Mouse (Mus musculus): Measurements from ENCODE around the gene Sugp2. TPM values are rescaled to one million over a fixed set of nuclear protein-coding genes. Genes with fewer than 3 reads are reported as not detected.
A peak's percentile ranks its signal among the peaks of the same experiment; 100 is the strongest.

The Sugp2 gene
- polyA plus RNA-seq, 1 experiment from 2014 or later: 26.1 TPM

GRCm38 (mm10) chr8:70222041-70222440 is 12.0 kb upstream of the Sugp2 start:
- H3K4me1 ChIP-seq: peaks cover 5% of the 10 kb centered on the region; the same call in 1 of the 2 replicates
- no peak overlapping the region for H3K4me2 ChIP-seq
- no peak for ATAC-seq (ENCODE audit: insufficient number of reproducible peaks, low FRiP score, low TSS enrichment, low read depth)
- no peaks in the 10 kb centered on the region for H3K27me3 ChIP-seq
- no peak overlapping the region for H3K9ac ChIP-seq
- H3K9me3 ChIP-seq: no peaks in the 10 kb centered on the region
- H3K36me3 ChIP-seq: peaks cover 47% of the 10 kb centered on the region
- H3K27ac ChIP-seq: no peak overlapping the region
- 91% methylated on average over 12 of the region's 12 CpGs for WGBS
- H3K4me3 ChIP-seq: no peak overlapping the region

GRCm38 (mm10) chr8:70223341-70223740 is 10.7 kb upstream of the Sugp2 start:
- Histone ChIP-seq H3K27ac (no peak overlapping the region), H3K27me3 (no peaks in the 10 kb centered on the region), H3K36me3 (peaks cover 53% of the 10 kb centered on the region), H3K4me1 (peaks cover 5% of the 10 kb centered on the region; the same call in 1 of the 2 replicates), H3K9ac (no peak overlapping the region), H3K4me2 (no peak overlapping the region), H3K4me3 (no peak overlapping the region), H3K9me3 (no peaks in the 10 kb centered on the region)
- no peak for ATAC-seq (ENCODE audit: insufficient number of reproducible peaks, low FRiP score, low TSS enrichment, low read depth)
- WGBS: 44% methylated on average over 6 of the region's 6 CpGs

- no peaks in the 10 kb centered on the region; the same call in 1 of the 2 replicates for H3K4me1 ChIP-seq
- no peak overlapping the region for H3K9ac ChIP-seq
- H3K9me3 ChIP-seq: no peaks in the 10 kb centered on the region
- H3K27ac ChIP-seq: no peak overlapping the region
- WGBS: 66% methylated on average over 4 of the region's 4 CpGs
- peaks cover 66% of the 10 kb centered on the region for H3K36me3 ChIP-seq
- no peak overlapping the region for H3K4me3 ChIP-seq
- no peak overlapping the region for H3K4me2 ChIP-seq
- no peak for ATAC-seq (ENCODE audit: insufficient number of reproducible peaks, low FRiP score, low TSS enrichment, low read depth)
- no peaks in the 10 kb centered on the region for H3K27me3 ChIP-seq
Observed at GRCm38 (mm10) chr8:70227997-70228396, 6.0 kb upstream of the Sugp2 start.

GRCm38 (mm10) chr8:70230837-70231236 is 3.2 kb upstream of the Sugp2 start:
- no peaks in the 10 kb centered on the region for H3K27me3 ChIP-seq
- H3K4me1 ChIP-seq: peaks cover 14% of the 10 kb centered on the region
- 91% methylated on average over 9 of the region's 9 CpGs for WGBS
- H3K36me3 ChIP-seq: peaks cover 37% of the 10 kb centered on the region
- no peak overlapping the region for H3K4me2 ChIP-seq
- no peak overlapping the region for H3K27ac ChIP-seq
- no peak overlapping the region for H3K4me3 ChIP-seq
- no peaks in the 10 kb centered on the region for H3K9me3 ChIP-seq
- H3K9ac ChIP-seq: no peak overlapping the region
- ATAC-seq (ENCODE audit: insufficient number of reproducible peaks, low FRiP score, low TSS enrichment, low read depth): no peak

GRCm38 (mm10) chr8:70233606-70234005 is 420 bp upstream of the Sugp2 start:
- Histone ChIP-seq H3K27me3 (no peaks in the 10 kb centered on the region), H3K9ac (peak overlapping the region; percentile 81; the same call in 1 of the 2 replicates), H3K36me3 (peaks cover 52% of the 10 kb centered on the region), H3K4me3 (peak overlapping the region; percentile 93), H3K9me3 (no peaks in the 10 kb centered on the region), H3K4me2 (peak overlapping the region; percentile 86), H3K4me1 (peaks cover 21% of the 10 kb centered on the region), H3K27ac (peak overlapping the region; percentile 97; the same call in 1 of the 2 replicates)
- ATAC-seq (ENCODE audit: insufficient number of reproducible peaks, low FRiP score, low TSS enrichment, low read depth): no peak
- 8% methylated on average over 13 of the region's 13 CpGs for WGBS

GRCm38 (mm10) chr8:70234781-70235128 is 729 bp downstream of the Sugp2 start:
- Histone ChIP-seq H3K4me3 (peak overlapping the region; percentile 93), H3K36me3 (peaks cover 50% of the 10 kb centered on the region), H3K9me3 (no peaks in the 10 kb centered on the region), H3K9ac (peak overlapping the region; percentile 81), H3K27ac (peak overlapping the region; percentile 97), H3K4me2 (peak overlapping the region; percentile 86), H3K27me3 (no peaks in the 10 kb centered on the region), H3K4me1 (peaks cover 21% of the 10 kb centered on the region)
- WGBS: under 1% methylated on average over 15 of the region's 15 CpGs
- peak; percentile 56 for ATAC-seq (ENCODE audit: insufficient number of reproducible peaks, low FRiP score, low TSS enrichment, low read depth)

GRCm38 (mm10) chr8:70237842-70238241 is 3.8 kb downstream of the Sugp2 start:
- Histone ChIP-seq H3K4me1 (peaks cover 21% of the 10 kb centered on the region), H3K27ac (no peak overlapping the region), H3K4me2 (no peak overlapping the region), H3K9me3 (no peaks in the 10 kb centered on the region), H3K27me3 (no peaks in the 10 kb centered on the region), H3K36me3 (peaks cover 63% of the 10 kb centered on the region), H3K9ac (no peak overlapping the region), H3K4me3 (no peak overlapping the region)
- no peak for ATAC-seq (ENCODE audit: insufficient number of reproducible peaks, low FRiP score, low TSS enrichment, low read depth)
- 91% methylated on average over 2 of the region's 2 CpGs for WGBS

GRCm38 (mm10) chr8:70240642-70241041 is 6.6 kb downstream of the Sugp2 start:
- Histone ChIP-seq H3K4me3 (no peak overlapping the region), H3K9me3 (no peaks in the 10 kb centered on the region), H3K27ac (no peak overlapping the region), H3K36me3 (peaks cover 85% of the 10 kb centered on the region), H3K4me1 (peaks cover 8% of the 10 kb centered on the region), H3K27me3 (no peaks in the 10 kb centered on the region), H3K4me2 (no peak overlapping the region), H3K9ac (no peak overlapping the region)
- no peak for ATAC-seq (ENCODE audit: insufficient number of reproducible peaks, low FRiP score, low TSS enrichment, low read depth)
- WGBS: 86% methylated on average over 5 of the region's 5 CpGs

GRCm38 (mm10) chr8:70246622-70247021 is 12.6 kb downstream of the Sugp2 start:
- WGBS: 88% methylated on average over 6 of the region's 6 CpGs
- Histone ChIP-seq H3K4me1 (no peaks in the 10 kb centered on the region), H3K27ac (no peak overlapping the region), H3K9me3 (no peaks in the 10 kb centered on the region), H3K4me2 (no peak overlapping the region), H3K36me3 (peaks cover 89% of the 10 kb centered on the region), H3K9ac (no peak overlapping the region), H3K4me3 (no peak overlapping the region), H3K27me3 (no peaks in the 10 kb centered on the region)
- no peak for ATAC-seq (ENCODE audit: insufficient number of reproducible peaks, low FRiP score, low TSS enrichment, low read depth)

- Histone ChIP-seq H3K4me3 (no peak overlapping the region), H3K27ac (no peak overlapping the region), H3K36me3 (peaks cover 89% of the 10 kb centered on the region), H3K27me3 (no peaks in the 10 kb centered on the region), H3K9me3 (no peaks in the 10 kb centered on the region), H3K4me2 (no peak overlapping the region), H3K4me1 (no peaks in the 10 kb centered on the region), H3K9ac (no peak overlapping the region)
- WGBS: 90% methylated on average over 3 of the region's 3 CpGs
- no peak for ATAC-seq (ENCODE audit: insufficient number of reproducible peaks, low FRiP score, low TSS enrichment, low read depth)
Observed at GRCm38 (mm10) chr8:70247841-70248240, 13.8 kb downstream of the Sugp2 start.

GRCm38 (mm10) chr8:70254628-70255027 is 20.6 kb downstream of the Sugp2 start:
- 88% methylated on average over 1 of the region's 1 CpGs for WGBS
- H3K27ac ChIP-seq: no peak overlapping the region
- ATAC-seq (ENCODE audit: insufficient number of reproducible peaks, low FRiP score, low TSS enrichment, low read depth): no peak

GRCm38 (mm10) chr8:70257456-70257855 is 23.4 kb downstream of the Sugp2 start:
- peaks cover 97% of the 10 kb centered on the region for H3K36me3 ChIP-seq
- no peaks in the 10 kb centered on the region for H3K9me3 ChIP-seq
- H3K27ac ChIP-seq: no peak overlapping the region
- no peak overlapping the region for H3K4me2 ChIP-seq
- no peak overlapping the region for H3K4me3 ChIP-seq
- no peaks in the 10 kb centered on the region for H3K27me3 ChIP-seq
- no peak overlapping the region for H3K9ac ChIP-seq
- 91% methylated on average over 3 of the region's 3 CpGs for WGBS
- H3K4me1 ChIP-seq: no peaks in the 10 kb centered on the region
- no peak for ATAC-seq (ENCODE audit: insufficient number of reproducible peaks, low FRiP score, low TSS enrichment, low read depth)

More at GRCm38 (mm10) chr8:70254628-70255027, 20.6 kb downstream of the Sugp2 start:
- H3K4me2 ChIP-seq: no peak overlapping the region
- no peaks in the 10 kb centered on the region for H3K27me3 ChIP-seq
- H3K36me3 ChIP-seq: peaks cover 96% of the 10 kb centered on the region
- H3K4me1 ChIP-seq: no peaks in the 10 kb centered on the region
- H3K9ac ChIP-seq: no peak overlapping the region
- no peak overlapping the region for H3K4me3 ChIP-seq
- H3K9me3 ChIP-seq: no peaks in the 10 kb centered on the region

GRCm38 (mm10) chr8:70258600-70258999 is 24.6 kb downstream of the Sugp2 start:
- no peak for ATAC-seq (ENCODE audit: insufficient number of reproducible peaks, low FRiP score, low TSS enrichment, low read depth)
- Histone ChIP-seq H3K4me1 (no peaks in the 10 kb centered on the region), H3K9ac (no peak overlapping the region), H3K27me3 (no peaks in the 10 kb centered on the region), H3K36me3 (peaks cover 97% of the 10 kb centered on the region), H3K4me2 (no peak overlapping the region), H3K27ac (no peak overlapping the region), H3K4me3 (no peak overlapping the region), H3K9me3 (no peaks in the 10 kb centered on the region)
- WGBS: 90% methylated on average over 5 of the region's 5 CpGs

Data from limb, embryonic 15.5 days (tissue).